Mouse (Mus musculus): Measurements from ENCODE around the gene Inhbe.

Inhbe gene

DNA sequence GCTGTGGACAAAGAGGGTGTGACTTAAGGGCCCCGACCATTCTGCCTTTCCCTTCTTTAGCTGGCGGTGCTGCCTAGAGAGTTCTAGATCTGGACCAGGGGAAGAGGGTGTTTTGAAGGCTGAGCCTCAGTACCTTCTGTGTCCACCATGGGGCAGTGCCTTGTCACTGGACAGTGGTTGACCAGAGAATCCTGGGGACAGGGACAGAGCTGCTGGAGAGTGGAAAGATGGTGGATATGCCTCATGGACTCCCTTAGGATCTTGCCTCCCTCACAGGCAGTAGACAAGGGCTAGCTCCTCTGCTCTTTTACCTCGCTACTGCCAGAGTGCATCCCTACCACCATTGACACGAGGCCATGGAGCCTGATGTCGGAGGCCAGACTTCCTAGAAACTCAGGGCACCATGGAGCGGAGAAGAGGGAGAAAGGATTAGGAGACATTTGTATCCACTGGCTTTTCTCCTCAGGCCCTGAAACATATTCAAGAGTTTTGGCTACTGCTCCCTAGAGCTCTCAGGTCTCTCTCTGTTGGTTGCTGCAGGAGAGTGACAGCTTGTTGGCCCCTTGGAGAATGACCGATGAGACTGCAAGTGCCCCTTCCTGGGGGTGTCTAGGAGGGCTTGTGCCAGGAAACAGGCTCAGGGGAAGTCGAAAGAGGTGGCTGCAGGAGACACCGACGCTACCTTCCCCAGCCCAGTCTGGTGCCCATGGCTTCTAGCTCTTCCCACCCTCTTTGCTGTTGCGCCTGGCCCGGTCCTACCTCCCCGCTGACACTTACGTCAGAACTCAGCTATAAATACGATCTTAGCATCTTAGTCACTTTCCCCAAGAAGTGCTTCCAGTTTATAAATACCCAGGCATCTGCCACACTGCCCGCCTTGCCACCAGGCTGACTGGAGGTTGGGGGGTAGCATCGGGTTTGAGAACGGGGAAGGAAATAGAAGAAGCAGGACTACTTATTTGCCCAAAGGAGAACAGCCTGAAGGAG, at the start of gene Inhbe:
Gene Inhbe, minus strand, starts transcription at position 503 of the 987 bp plus-strand sequence.
- DNase-seq: no peak

GRCm38 (mm10) chr10:127391774-127392173, 37.6 kb upstream of the Inhbe start:
- no peak for DNase-seq

DNA sequence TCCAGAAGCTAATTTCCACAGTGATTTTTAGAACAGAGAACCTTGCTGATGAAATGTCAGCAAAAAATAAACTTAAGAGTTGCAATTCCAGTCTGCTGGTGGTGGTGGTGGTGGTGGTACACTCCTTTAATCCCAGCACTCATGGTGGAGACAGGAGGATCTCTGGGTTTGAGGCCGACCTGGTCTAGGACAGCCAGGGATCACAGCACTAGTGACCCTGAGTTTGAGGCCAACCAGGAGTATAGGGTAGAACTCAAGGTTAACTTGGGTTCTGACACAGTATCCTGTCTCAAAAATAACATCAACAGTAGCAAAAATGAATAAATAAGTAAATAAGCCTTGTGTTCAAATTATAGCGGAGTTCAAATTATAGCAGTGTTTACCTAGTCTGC, 27.5 kb upstream of the Inhbe start:
- no peak for DNase-seq

DNA sequence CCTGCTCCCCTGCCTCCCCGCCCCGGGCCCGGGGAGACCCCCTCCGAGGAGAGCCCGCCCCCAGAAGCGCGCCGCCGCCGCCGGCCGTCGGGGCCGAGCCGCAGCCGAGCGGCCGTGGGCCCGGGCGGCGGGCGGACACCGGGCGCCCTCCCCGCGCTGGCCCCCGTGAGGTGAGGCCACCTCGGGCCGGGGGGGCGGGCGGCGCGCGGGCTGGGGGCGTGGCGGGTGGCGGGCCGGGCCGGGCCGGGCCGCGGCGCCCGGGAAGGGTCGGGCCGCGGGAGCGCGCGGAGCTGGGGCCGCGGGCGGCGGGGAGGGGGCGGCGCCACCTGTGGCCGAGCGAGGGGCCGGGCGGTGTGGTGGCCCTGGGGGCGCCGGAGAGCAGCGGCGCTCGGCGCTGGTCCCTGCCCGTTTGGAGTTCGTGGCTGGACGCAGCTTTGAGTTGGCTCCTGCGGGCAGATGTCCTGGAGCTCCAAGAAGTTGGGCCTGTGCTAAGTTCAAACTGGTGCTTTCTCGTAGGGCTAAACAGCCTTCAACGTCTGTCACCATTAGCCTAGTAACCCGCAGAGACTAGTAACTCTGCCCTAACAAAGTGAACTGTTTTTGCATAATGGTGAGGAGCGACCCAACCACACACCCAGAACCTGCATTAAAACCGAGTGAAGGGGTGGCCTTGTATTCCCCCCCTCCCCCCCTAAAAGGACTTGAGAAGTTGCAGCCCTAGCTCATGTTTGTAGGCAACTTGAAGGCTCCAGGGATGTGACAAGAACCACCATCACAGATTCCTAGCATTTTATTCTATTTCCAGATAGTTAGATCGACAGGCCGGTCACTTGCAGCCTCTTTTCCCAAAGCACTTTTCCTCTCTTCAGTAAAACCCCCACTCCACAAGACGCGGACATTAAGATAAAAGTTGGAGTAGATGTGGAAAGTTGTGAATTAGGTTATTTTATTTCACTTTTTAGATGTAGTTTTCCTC, 26.8 kb upstream of the Inhbe start:
- peak; percentile 24 to 38 for DNase-seq

DNA sequence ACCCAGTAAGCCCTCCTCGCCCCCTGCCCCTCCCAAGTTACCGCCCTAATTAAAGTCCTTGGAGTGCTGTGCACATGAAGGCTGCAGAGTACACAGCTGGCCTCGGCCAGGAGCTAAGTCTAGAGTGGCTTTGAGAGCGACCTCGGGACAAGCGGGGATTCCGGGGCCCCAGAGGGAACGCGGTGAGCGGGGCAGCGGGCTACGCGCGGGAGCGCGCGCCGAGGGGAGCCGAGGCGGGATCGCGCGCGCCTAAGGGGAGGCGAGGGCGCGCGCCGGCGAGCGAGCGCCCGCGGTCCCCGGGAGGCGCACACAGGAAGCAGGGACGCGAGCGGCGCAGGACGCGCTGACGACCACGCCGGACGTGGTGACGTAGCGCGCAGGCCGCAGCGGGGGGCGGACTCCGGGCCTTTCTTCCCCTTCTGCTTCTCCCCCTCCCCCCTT, 26.1 kb upstream of the Inhbe start, which contains the start of gene R3hdm2:
Gene R3hdm2, plus strand, starts transcription at position 77 of the 441 bp plus-strand sequence.
- peak; percentile 86 to 88 for DNase-seq

DNA sequence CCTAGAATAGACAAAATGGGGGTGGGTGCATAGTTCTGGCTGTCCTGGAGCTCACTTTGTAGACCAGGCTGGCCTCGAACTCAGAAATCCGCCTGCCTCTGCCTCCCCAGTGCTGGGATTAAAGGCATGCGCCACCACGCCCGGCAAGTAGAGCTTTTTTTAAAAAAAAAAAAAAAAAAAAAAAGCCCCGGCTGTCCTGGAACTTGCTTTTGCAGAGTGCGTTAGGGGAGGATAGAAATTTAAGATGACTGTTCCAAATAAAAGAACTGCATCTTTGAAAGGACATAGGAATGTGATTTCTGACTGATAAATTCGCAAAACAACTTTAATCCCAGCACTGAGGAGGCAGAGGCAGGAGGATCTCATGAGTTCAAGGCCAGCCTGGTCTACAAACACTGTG, 25.4 kb upstream of the Inhbe start:
- DNase-seq: no peak

GRCm38 (mm10) chr10:127377700-127378099, 23.5 kb upstream of the Inhbe start:
- no peak for DNase-seq

GRCm38 (mm10) chr10:127371023-127371422, 16.8 kb upstream of the Inhbe start:
- no peak for DNase-seq

DNA sequence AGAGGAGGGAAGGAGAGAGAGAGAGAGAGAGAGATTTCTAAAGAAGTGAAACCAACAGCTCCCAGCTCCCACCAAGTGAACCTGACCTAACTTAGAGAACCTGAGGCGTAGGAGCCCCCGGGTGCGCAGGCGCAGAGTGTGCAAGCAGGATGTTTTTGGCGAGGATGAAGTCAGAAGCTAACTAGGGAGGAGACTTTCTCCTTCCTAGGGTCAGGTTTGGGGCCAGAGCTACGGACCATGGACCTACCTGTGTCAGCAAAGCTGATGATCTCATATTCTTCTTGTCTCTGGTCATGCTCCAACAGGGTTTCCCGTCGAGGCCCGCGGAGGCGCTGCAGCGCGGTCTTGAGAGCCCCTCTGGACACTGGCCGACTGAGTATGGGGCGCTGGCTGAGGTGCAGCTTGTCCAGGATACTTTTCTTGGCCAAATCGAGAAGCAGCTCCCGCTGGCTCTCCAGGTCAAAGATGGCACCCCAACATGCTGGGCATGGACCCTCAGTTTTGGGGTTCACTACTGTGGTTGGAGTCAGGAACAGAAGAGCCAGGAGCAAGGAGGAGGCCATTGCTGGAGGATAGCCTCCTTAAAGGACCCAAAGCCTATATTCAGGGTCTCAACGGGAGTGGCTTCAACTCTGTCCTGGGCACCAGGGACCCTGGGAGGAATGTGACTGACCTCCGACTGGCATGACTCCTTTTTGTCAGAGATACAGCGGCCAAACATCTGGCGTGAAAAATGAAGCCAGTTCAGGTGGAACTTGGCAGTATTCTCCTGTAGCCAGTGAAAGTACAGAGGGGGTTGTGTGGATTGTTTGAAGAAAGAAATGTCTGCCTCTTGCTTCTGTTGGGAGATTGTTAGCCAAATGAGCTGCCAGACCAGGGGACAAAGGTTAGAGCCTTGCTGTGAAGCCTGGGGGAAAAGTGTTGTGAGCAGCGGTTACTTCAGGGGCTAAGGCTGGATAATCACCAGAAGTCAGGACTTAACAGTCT, 15.9 kb upstream of the Inhbe start, which contains the start of gene Inhbc:
Gene Inhbc, minus strand, starts transcription at position 598 of the 987 bp plus-strand sequence.
- no peak for DNase-seq

GRCm38 (mm10) chr10:127368273-127368672, 14.1 kb upstream of the Inhbe start:
- DNase-seq: no peak

- no peak for DNase-seq
Observed at GRCm38 (mm10) chr10:127367116-127367515, 12.9 kb upstream of the Inhbe start.

GRCm38 (mm10) chr10:127360714-127361113, 6.5 kb upstream of the Inhbe start:
- no peak for DNase-seq

DNA sequence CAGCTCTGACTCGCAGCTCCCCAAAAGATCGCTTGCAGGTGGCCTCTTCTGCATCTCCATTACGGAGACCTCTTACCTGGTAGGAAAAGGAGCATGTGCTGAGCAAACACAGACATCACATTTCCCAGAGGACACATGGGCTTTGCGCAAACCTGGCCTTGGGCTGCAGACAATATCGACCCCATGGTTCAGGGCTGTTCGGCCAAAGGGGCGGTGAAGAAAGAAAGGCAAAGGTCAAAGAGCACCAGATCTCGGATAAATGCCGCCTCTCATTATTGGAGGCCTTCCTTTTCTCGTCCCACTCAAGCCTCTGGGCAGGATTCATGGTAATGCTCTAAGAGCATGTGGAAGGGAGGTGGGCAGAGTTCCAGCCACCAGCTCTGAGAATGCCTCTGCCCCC, 1.1 kb upstream of the Inhbe start:
- DNase-seq: no peak

- DNase-seq: no peak
Observed at GRCm38 (mm10) chr10:127352766-127353165, 1.4 kb downstream of the Inhbe start.

- peak in 1 of 2 experiments; percentile 4 for DNase-seq
Observed at GRCm38 (mm10) chr10:127352187-127352586, 2.0 kb downstream of the Inhbe start.

DNA sequence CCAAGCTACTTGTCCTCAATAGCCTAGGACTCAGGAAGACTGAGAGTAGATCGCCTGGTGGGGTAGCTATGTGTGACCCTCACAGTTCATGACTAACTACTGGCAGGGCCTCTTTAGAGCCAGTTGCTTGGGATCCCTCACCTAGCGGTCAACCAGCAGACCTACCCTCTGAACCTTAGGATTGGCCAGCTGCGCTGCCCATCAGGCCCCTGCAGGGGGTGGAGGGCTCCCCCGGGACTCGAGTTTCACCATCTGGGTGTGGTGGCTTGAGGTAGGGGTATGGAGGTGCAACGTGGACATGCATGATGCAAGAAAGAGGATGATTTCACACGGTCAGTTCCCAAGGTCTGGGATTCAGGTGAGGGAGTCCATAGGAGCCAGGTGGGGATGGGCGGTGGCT, 2.5 kb downstream of the Inhbe start:
- DNase-seq: peak in 1 of 2 experiments; percentile 4

- no peak for DNase-seq
Observed at GRCm38 (mm10) chr10:127351285-127351595, 3.0 kb downstream of the Inhbe start.

- DNase-seq: peak; percentile 52 to 55
Observed at GRCm38 (mm10) chr10:127350594-127351284, 3.5 kb downstream of the Inhbe start.

DNA sequence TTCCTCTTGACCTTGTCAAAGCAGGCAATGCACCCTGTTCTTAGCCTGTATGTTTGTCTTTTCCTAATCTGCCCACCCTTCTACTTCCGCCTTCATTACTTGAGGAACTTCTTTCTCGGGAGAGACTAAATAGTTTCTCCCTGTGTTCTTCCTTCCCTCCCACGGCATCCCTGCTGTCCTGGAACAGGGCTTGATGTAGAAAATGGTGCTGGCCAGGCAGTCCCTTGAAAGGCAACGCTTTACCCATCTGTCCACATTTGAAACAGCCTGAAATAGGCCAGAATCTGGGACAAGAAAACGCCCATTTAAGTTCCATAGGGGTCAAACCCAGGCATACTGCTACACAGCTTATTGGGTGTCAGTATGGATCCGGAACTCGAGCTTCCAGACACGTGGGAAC, 4.4 kb downstream of the Inhbe start:
- DNase-seq: no peak

DNA sequence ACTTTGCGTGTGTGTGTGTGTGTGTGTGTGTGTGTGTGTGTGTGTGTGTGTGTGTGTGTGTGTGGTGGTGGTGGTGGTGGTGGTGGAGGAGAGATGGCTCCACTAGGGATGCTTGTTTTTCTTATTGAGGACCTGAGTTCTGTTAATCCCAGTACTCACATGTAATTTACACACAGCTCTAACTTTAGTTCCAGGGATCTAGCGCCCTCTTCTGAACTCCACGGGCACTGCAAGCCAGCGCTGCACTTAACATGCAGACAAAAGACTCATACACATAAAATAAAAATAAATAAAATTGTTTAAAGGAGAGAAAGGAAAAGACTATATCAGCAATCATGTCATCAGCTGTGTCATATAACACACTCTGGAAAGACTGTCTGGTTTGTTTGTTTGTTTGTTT, 5.3 kb downstream of the Inhbe start:
- DNase-seq: peak in 1 of 2 experiments; percentile 7

GRCm38 (mm10) chr10:127346173-127346572, 8.0 kb downstream of the Inhbe start:
- no peak for DNase-seq

All from thymus, adult 18-20 months (tissue).